Mouse (Mus musculus) limb, embryonic 11.5 days (tissue): Measurements from ENCODE around the gene Ifna11. TPM values are rescaled to one million over a fixed set of nuclear protein-coding genes. Genes with fewer than 3 reads are reported as not detected.

Experiments
- ATAC-seq: fragments of 200-750 bp; cut with Nextera tagmentation; 2 replicates; pipeline ENCODE4 v1.8.0; 2017; ENCODE audit warnings: low read depth; ENCODE audit not compliant: insufficient number of reproducible peaks, low FRiP score, low TSS enrichment
- DNase-seq: peaks from one replicate; pipeline ENCODE4 v3.0.0-alpha.2; 2015; ENCODE audit warnings: low spot score
- H3K27ac ChIP-seq: fragments of 300-500 bp; sonication (generic); replicated peaks from 2 replicates; pipeline ENCODE4 v1.5.1; 2014; ENCODE audit warnings: low read depth, mild to moderate bottlenecking, low read length
- H3K27me3 ChIP-seq: fragments of 300-500 bp; sonication (generic); 2 replicates; pipeline ENCODE4 v1.6.1; 2014; ENCODE audit warnings: mild to moderate bottlenecking, low read length, mixed read lengths; ENCODE audit not compliant: control insufficient read depth, insufficient read depth
- H3K36me3 ChIP-seq: fragments of 300-500 bp; sonication (generic); 2 replicates; pipeline ENCODE4 v1.6.1; 2014; ENCODE audit warnings: mild to moderate bottlenecking, low read length, moderate library complexity, mixed read lengths; ENCODE audit not compliant: control insufficient read depth, insufficient read depth
- H3K4me1 ChIP-seq: fragments of 300-500 bp; sonication (generic); 2 replicates; pipeline ENCODE4 v1.6.1; 2014; ENCODE audit warnings: low read length, mixed read lengths; ENCODE audit not compliant: control insufficient read depth, insufficient read depth
- H3K4me2 ChIP-seq: fragments of 300-500 bp; sonication (generic); 2 replicates; pipeline ENCODE4 v1.6.1; 2014; ENCODE audit warnings: low read depth, mild to moderate bottlenecking, moderate library complexity; ENCODE audit not compliant: severe bottlenecking
- H3K4me3 ChIP-seq: fragments of 300-500 bp; sonication (generic); 2 replicates; pipeline ENCODE4 v1.5.1; 2014; ENCODE audit warnings: low read depth, low read length
- H3K9ac ChIP-seq: fragments of 300-500 bp; sonication (generic); 2 replicates; pipeline ENCODE4 v1.6.1; 2014; ENCODE audit warnings: mild to moderate bottlenecking, low read length
- H3K9me3 ChIP-seq: fragments of 300-500 bp; sonication (generic); 2 replicates; pipeline ENCODE4 v1.6.1; 2016; ENCODE audit warnings: low read length; ENCODE audit not compliant: control insufficient read depth
- WGBS: fragments of 180-500 bp; shearing (Covaris S2); extraction: QIAGEN DNeasy Blood & Tissue Kit; methylation state at CpG from one replicate; pipeline ENCODE4 v1.1.7; 2014; 5-methylcytosine and 5-hydroxymethylcytosine counted together
- polyA plus RNA-seq: library from polyadenylated mRNA; unstranded; fragments of >200 nt; fragmentation: Nextera tagmentation; extraction: Ambion mirVana; gene quantifications from 2 replicates; pipeline ENCODE4 v1.2.1, GENCODE M21; 2014

The Ifna11 gene
- polyA plus RNA-seq, 1 experiment from 2014 or later: not detected

GRCm38 (mm10) chr4:88851026-88851763, 31.4 kb downstream of the Ifna11 start:
- WGBS: 84% methylated on average over 4 of the region's 4 CpGs
- H3K4me1 ChIP-seq: no peaks in the 10 kb centered on the region
- ATAC-seq (no peak), DNase-seq (no peak)
- H3K9ac ChIP-seq: no peak overlapping the region
- no peak overlapping the region for H3K4me2 ChIP-seq
- H3K27me3 ChIP-seq: no peaks in the 10 kb centered on the region
- no peak overlapping the region for H3K27ac ChIP-seq
- no peak overlapping the region for H3K4me3 ChIP-seq
- H3K36me3 ChIP-seq: no peaks in the 10 kb centered on the region
- H3K9me3 ChIP-seq: no peaks in the 10 kb centered on the region

- DNase-seq (no peak), ATAC-seq (no peak)
- H3K9me3 ChIP-seq: no peaks in the 10 kb centered on the region
- H3K36me3 ChIP-seq: no peaks in the 10 kb centered on the region
- no peak overlapping the region for H3K27ac ChIP-seq
- H3K9ac ChIP-seq: no peak overlapping the region
- H3K4me1 ChIP-seq: no peaks in the 10 kb centered on the region
- no peak overlapping the region for H3K4me3 ChIP-seq
- no peaks in the 10 kb centered on the region for H3K27me3 ChIP-seq
- H3K4me2 ChIP-seq: no peak overlapping the region
Measured at GRCm38 (mm10) chr4:88859214-88859613, 39.5 kb downstream of the Ifna11 start.

- ATAC-seq: no peak
- Histone ChIP-seq H3K27me3 (peaks cover 2% of the 10 kb centered on the region; the same call in 1 of the 2 replicates), H3K9me3 (no peaks in the 10 kb centered on the region), H3K4me3 (no peak overlapping the region), H3K36me3 (no peaks in the 10 kb centered on the region), H3K4me1 (peaks cover 3% of the 10 kb centered on the region; the same call in 1 of the 2 replicates), H3K27ac (no peak overlapping the region), H3K4me2 (no peak overlapping the region), H3K9ac (no peak overlapping the region)
- DNase-seq: no peak
- WGBS: 9% methylated on average over 7 of the region's 7 CpGs
Measured at GRCm38 (mm10) chr4:88863309-88863708, 43.5 kb downstream of the Ifna11 start.

- WGBS: 65% methylated on average over 9 of the region's 9 CpGs
- no peak overlapping the region for H3K9ac ChIP-seq
- no peak overlapping the region for H3K27ac ChIP-seq
- no peaks in the 10 kb centered on the region for H3K36me3 ChIP-seq
- ATAC-seq (no peak), DNase-seq (no peak)
- H3K4me3 ChIP-seq: no peak overlapping the region
- peaks cover 2% of the 10 kb centered on the region; the same call in 1 of the 2 replicates for H3K27me3 ChIP-seq
- H3K4me2 ChIP-seq: no peak overlapping the region
- no peaks in the 10 kb centered on the region for H3K9me3 ChIP-seq
- peaks cover 3% of the 10 kb centered on the region; the same call in 1 of the 2 replicates for H3K4me1 ChIP-seq
Measured at GRCm38 (mm10) chr4:88864599-88864998, 44.8 kb downstream of the Ifna11 start.

GRCm38 (mm10) chr4:88865011-88865569, 45.3 kb downstream of the Ifna11 start:
- DNase-seq (no peak), ATAC-seq (no peak)
- H3K4me3 ChIP-seq: no peak overlapping the region
- H3K27me3 ChIP-seq: peaks cover 2% of the 10 kb centered on the region; the same call in 1 of the 2 replicates
- no peak overlapping the region for H3K9ac ChIP-seq
- WGBS: 44% methylated on average over 6 of the region's 6 CpGs
- peaks cover 3% of the 10 kb centered on the region; the same call in 1 of the 2 replicates for H3K4me1 ChIP-seq
- no peaks in the 10 kb centered on the region for H3K9me3 ChIP-seq
- H3K27ac ChIP-seq: no peak overlapping the region
- no peak overlapping the region for H3K4me2 ChIP-seq
- H3K36me3 ChIP-seq: no peaks in the 10 kb centered on the region

- DNase-seq (peak; percentile 87), ATAC-seq (no peak)
- no peaks in the 10 kb centered on the region for H3K36me3 ChIP-seq
- peak overlapping the region; percentile 48; the same call in 1 of the 2 replicates for H3K4me3 ChIP-seq
- peak overlapping the region; percentile 89 for H3K4me2 ChIP-seq
- no peak overlapping the region; the same call in 1 of the 2 replicates for H3K9ac ChIP-seq
- H3K9me3 ChIP-seq: no peaks in the 10 kb centered on the region
- peaks cover 3% of the 10 kb centered on the region; the same call in 1 of the 2 replicates for H3K4me1 ChIP-seq
- no peak overlapping the region for H3K27ac ChIP-seq
- H3K27me3 ChIP-seq: peaks cover 2% of the 10 kb centered on the region; the same call in 1 of the 2 replicates
- 3% methylated on average over 8 of the region's 8 CpGs for WGBS
Measured at GRCm38 (mm10) chr4:88867366-88867925, 47.7 kb downstream of the Ifna11 start.

- peak overlapping the region; percentile 89 for H3K4me2 ChIP-seq
- H3K27ac ChIP-seq: no peak overlapping the region
- H3K9me3 ChIP-seq: no peaks in the 10 kb centered on the region
- H3K4me3 ChIP-seq: peak overlapping the region; percentile 48
- peaks cover 2% of the 10 kb centered on the region; the same call in 1 of the 2 replicates for H3K27me3 ChIP-seq
- DNase-seq (peak; percentile 56), ATAC-seq (peak; percentile 65)
- H3K9ac ChIP-seq: peak overlapping the region; percentile 40; the same call in 1 of the 2 replicates
- 10% methylated on average over 31 of the region's 31 CpGs for WGBS
- H3K36me3 ChIP-seq: no peaks in the 10 kb centered on the region
- peaks cover 3% of the 10 kb centered on the region; the same call in 1 of the 2 replicates for H3K4me1 ChIP-seq
Measured at GRCm38 (mm10) chr4:88867926-88868911, 48.5 kb downstream of the Ifna11 start.
